Mouse (Mus musculus): ENCODE data around the gene Pou3f1. TPM values are rescaled to one million over a fixed set of nuclear protein-coding genes. Genes with fewer than 3 reads are reported as not detected.

Pou3f1 gene
- polyA plus RNA-seq, 1 experiment from 2014 or later = 0.21 TPM

DNA sequence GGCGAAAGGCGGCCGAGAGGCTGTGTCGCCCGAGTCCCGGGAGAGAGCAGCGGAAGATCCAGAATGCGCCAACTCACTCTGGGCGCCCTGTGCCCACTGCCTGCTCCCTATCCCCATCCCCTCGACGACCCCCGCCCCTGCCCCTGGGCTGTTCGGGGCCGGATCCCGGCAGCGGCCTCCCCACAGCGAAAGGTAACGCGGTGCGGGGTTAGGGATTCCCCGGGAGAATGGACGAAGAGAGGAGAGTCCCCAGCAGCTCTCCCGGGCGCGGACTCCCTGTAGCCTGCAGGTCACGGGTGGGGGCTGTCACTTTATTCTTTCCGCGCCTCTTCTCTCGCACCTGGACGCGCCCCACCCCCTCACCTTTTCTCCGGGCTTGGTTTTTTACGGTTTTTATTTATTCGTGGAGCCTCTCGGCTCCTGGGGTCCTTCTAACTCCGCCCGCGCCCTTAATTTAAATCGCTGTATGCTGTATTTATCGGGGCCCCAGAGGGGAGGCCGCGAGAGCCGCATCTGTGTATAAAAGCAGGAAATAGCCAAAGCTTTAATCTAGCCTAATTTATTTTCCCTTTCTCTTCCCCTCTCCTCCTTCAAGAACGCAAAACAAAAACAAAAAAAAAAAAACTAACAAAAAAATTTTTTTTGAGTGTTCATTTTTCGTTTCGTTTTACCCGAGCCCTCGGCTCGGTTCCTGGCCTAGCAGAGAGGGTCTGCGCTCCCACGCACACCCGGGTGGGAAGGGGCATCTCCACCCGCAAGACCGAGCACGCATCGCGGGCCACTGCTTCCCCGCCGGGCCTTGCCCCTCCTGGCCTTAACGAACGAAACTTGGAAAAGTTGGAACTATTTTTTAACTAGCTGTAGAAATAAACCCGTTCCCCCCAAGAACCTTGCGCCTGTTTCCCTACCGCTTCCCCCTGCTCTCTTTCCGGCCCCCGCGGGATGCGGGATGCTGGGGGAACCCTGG lies 2.9 kb downstream of the Pou3f1 start:
- ATAC-seq (replicated peaks; ENCODE audit: insufficient number of reproducible peaks, low FRiP score, low TSS enrichment) = no peak
- 1% methylated on average over 68 of the region's 68 CpGs for WGBS (ENCODE audit: insufficient replicate concordance)
- no peak overlapping the region for H3K9ac ChIP-seq (ENCODE audit: low read depth, low read length)

DNA sequence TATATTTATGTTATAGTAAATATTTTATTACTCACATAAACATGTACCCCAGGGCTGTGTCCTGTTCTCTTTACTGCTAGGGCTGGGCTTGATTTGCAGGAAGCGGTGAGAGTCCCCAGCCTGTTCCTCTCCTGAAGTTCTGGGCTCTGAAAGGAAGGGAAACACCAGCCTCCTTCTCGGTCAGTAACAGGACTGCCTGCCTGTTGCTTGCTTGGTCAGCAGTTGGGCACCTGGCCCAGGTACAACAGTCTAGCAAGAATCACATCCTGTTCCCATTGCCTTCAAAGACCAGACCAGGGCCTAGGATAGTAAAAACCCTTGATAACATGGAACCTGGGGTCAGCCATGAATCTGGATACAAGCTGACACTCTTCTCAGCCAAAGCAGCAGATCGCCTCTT lies 4.0 kb downstream of the Pou3f1 start:
- H3K4me3 ChIP-seq (ENCODE audit: low read depth, low read length) = no peak overlapping the region

More for the DNA sequence above, 2.9 kb downstream of the Pou3f1 start:
- H3K4me1 ChIP-seq (ENCODE audit: control insufficient read depth, insufficient read depth, low read length) = peaks cover 10% of the 10 kb centered on the region
- H3K4me2 ChIP-seq = peak overlapping the region; percentile 53
- H3K27ac ChIP-seq (ENCODE audit: low read depth, low read length) = no peak overlapping the region
- H3K4me3 ChIP-seq (ENCODE audit: low read depth, low read length) = peak overlapping the region; percentile 31
- H3K27me3 ChIP-seq (ENCODE audit: control insufficient read depth, insufficient read depth, low read length) = peaks cover 92% of the 10 kb centered on the region
- no peaks in the 10 kb centered on the region for H3K36me3 ChIP-seq (ENCODE audit: control insufficient read depth, insufficient read depth, low read length)
- H3K9me3 ChIP-seq (replicated peaks; ENCODE audit: control insufficient read depth, low read length) = no peaks in the 10 kb centered on the region

DNA sequence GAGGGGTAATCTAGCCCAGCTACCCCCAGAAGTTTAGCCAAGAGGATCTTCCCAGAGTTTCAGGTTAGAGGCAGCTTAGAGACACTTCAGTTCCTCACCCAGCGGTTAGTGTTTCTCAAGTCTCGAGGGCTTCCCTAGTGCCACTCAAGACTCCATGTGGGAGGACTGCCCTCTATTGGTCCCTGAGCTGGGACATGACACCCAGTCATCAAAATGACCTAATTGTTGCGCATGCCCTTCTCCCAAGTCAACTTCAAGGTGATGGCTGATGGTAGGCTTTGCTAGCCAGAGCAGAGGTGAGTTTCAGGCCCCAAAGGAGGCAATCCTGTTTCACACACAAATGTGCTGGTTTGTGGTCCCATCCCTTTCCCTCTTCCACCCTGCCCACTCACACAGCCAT lies 6.4 kb downstream of the Pou3f1 start:
- no peak overlapping the region for H3K9ac ChIP-seq (ENCODE audit: low read depth, low read length)
- ATAC-seq (replicated peaks; ENCODE audit: insufficient number of reproducible peaks, low FRiP score, low TSS enrichment) = no peak
- H3K9me3 ChIP-seq (replicated peaks; ENCODE audit: control insufficient read depth, low read length) = no peaks in the 10 kb centered on the region
- H3K27me3 ChIP-seq (ENCODE audit: control insufficient read depth, insufficient read depth, low read length) = peaks cover 88% of the 10 kb centered on the region
- no peaks in the 10 kb centered on the region for H3K36me3 ChIP-seq (ENCODE audit: control insufficient read depth, insufficient read depth, low read length)
- peaks cover 3% of the 10 kb centered on the region; the same call in 1 of the 2 replicates for H3K4me1 ChIP-seq (ENCODE audit: control insufficient read depth, insufficient read depth, low read length)
- no peak overlapping the region for H3K4me2 ChIP-seq
- H3K4me3 ChIP-seq (ENCODE audit: low read depth, low read length) = no peak overlapping the region
- 49% methylated on average over 3 of the region's 3 CpGs for WGBS (ENCODE audit: insufficient replicate concordance)
- H3K27ac ChIP-seq (ENCODE audit: low read depth, low read length) = no peak overlapping the region

More for the DNA sequence above, 4.0 kb downstream of the Pou3f1 start:
- no peaks in the 10 kb centered on the region for H3K9me3 ChIP-seq (replicated peaks; ENCODE audit: control insufficient read depth, low read length)
- no peaks in the 10 kb centered on the region for H3K36me3 ChIP-seq (ENCODE audit: control insufficient read depth, insufficient read depth, low read length)
- WGBS (ENCODE audit: insufficient replicate concordance) = 41% methylated on average over 3 of the region's 3 CpGs
- no peak for ATAC-seq (replicated peaks; ENCODE audit: insufficient number of reproducible peaks, low FRiP score, low TSS enrichment)
- H3K9ac ChIP-seq (ENCODE audit: low read depth, low read length) = no peak overlapping the region
- H3K4me2 ChIP-seq = no peak overlapping the region
- H3K27me3 ChIP-seq (ENCODE audit: control insufficient read depth, insufficient read depth, low read length) = peaks cover 92% of the 10 kb centered on the region
- peaks cover 10% of the 10 kb centered on the region for H3K4me1 ChIP-seq (ENCODE audit: control insufficient read depth, insufficient read depth, low read length)
- no peak overlapping the region for H3K27ac ChIP-seq (ENCODE audit: low read depth, low read length)

DNA sequence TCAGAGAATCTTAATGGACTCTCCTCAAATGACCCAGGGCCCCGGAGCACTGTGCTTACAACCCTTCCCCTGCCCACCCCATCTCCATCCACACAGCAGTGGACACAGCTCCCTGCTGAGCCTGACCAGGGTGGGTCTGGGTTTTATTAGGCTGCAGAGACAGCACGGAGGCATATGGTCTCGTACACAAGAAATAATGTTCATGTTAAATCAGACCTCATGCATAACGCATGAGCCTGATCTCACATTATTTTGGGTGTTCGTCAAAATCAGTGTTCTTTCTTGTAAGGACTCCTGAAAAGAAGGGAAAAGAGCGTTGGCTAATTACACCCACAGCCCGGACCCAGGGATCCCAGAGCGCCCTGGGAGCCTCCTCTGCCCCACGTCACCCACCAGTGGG lies 7.6 kb downstream of the Pou3f1 start:
- H3K9ac ChIP-seq (ENCODE audit: low read depth, low read length) = no peak overlapping the region
- no peak overlapping the region for H3K4me2 ChIP-seq
- no peak overlapping the region for H3K27ac ChIP-seq (ENCODE audit: low read depth, low read length)
- 79% methylated on average over 9 of the region's 9 CpGs for WGBS (ENCODE audit: insufficient replicate concordance)
- peaks cover 2% of the 10 kb centered on the region; the same call in 1 of the 2 replicates for H3K4me1 ChIP-seq (ENCODE audit: control insufficient read depth, insufficient read depth, low read length)
- peaks cover 80% of the 10 kb centered on the region for H3K27me3 ChIP-seq (ENCODE audit: control insufficient read depth, insufficient read depth, low read length)
- no peaks in the 10 kb centered on the region for H3K9me3 ChIP-seq (replicated peaks; ENCODE audit: control insufficient read depth, low read length)
- H3K36me3 ChIP-seq (ENCODE audit: control insufficient read depth, insufficient read depth, low read length) = no peaks in the 10 kb centered on the region
- no peak overlapping the region for H3K4me3 ChIP-seq (ENCODE audit: low read depth, low read length)
- ATAC-seq (replicated peaks; ENCODE audit: insufficient number of reproducible peaks, low FRiP score, low TSS enrichment) = no peak

DNA sequence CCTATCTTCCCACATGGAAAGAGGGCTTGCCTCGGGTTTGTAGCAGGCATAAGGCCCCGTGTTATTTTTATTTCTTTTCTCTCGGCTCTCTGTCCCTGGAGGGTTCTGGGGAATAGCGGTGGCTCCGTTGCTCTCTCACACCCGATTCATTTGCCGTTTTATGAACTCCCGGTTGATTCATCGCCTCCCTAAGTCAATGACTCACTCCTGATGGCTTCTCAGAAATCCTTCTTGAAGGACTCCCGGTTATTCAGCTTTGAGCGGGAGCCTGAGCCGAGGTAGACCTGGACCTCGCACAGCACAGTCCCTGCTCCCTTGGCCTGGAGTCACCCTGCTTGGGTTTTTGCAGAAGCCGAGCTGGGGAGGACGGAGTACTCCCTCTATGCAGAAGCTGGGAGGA lies 8.0 kb downstream of the Pou3f1 start:
- no peak overlapping the region for H3K4me2 ChIP-seq
- 71% methylated on average over 15 of the region's 15 CpGs for WGBS (ENCODE audit: insufficient replicate concordance)
- H3K27me3 ChIP-seq (ENCODE audit: control insufficient read depth, insufficient read depth, low read length) = peaks cover 78% of the 10 kb centered on the region
- no peak for ATAC-seq (replicated peaks; ENCODE audit: insufficient number of reproducible peaks, low FRiP score, low TSS enrichment)
- H3K27ac ChIP-seq (ENCODE audit: low read depth, low read length) = no peak overlapping the region
- no peaks in the 10 kb centered on the region for H3K9me3 ChIP-seq (replicated peaks; ENCODE audit: control insufficient read depth, low read length)
- no peak overlapping the region for H3K4me3 ChIP-seq (ENCODE audit: low read depth, low read length)
- H3K9ac ChIP-seq (ENCODE audit: low read depth, low read length) = no peak overlapping the region
- no peaks in the 10 kb centered on the region for H3K4me1 ChIP-seq (ENCODE audit: control insufficient read depth, insufficient read depth, low read length)
- H3K36me3 ChIP-seq (ENCODE audit: control insufficient read depth, insufficient read depth, low read length) = no peaks in the 10 kb centered on the region

DNA sequence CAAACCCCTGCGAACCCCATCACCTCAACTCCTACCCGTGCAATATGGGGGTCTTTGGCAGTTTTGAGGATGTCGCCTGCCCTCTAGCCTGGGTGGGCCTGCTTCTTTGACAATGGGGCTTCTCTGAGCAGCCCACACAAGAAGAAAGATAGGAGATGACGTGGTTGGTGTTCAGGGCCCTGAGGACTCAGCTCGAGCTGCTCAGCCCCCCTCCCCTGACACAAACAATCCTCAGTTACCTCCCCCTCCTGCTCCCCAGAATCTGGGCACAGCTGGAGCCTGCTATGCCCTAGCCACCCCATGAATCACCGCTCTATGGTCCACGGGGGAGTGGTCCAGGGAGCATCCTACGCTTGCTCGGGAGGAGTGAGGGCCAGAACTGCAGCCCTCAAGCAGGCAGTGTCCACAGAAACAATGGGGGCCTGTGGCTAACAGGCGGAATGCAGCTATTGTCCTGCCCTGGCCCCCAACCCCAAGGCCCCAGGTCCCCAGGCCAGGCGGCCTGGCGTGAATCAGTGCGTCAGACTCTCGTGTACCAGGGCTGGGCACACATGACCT lies 10.9 kb downstream of the Pou3f1 start:
- no peaks in the 10 kb centered on the region for H3K9me3 ChIP-seq (replicated peaks; ENCODE audit: control insufficient read depth, low read length)
- H3K4me2 ChIP-seq = no peak overlapping the region
- peaks cover 5% of the 10 kb centered on the region; the same call in 1 of the 2 replicates for H3K4me1 ChIP-seq (ENCODE audit: control insufficient read depth, insufficient read depth, low read length)
- no peaks in the 10 kb centered on the region for H3K36me3 ChIP-seq (ENCODE audit: control insufficient read depth, insufficient read depth, low read length)
- H3K9ac ChIP-seq (ENCODE audit: low read depth, low read length) = no peak overlapping the region
- H3K4me3 ChIP-seq (ENCODE audit: low read depth, low read length) = no peak overlapping the region
- H3K27me3 ChIP-seq (ENCODE audit: control insufficient read depth, insufficient read depth, low read length) = peaks cover 57% of the 10 kb centered on the region
- no peak for ATAC-seq (replicated peaks; ENCODE audit: insufficient number of reproducible peaks, low FRiP score, low TSS enrichment)
- no peak overlapping the region for H3K27ac ChIP-seq (ENCODE audit: low read depth, low read length)
- WGBS (ENCODE audit: insufficient replicate concordance) = 41% methylated on average over 14 of the region's 14 CpGs

DNA sequence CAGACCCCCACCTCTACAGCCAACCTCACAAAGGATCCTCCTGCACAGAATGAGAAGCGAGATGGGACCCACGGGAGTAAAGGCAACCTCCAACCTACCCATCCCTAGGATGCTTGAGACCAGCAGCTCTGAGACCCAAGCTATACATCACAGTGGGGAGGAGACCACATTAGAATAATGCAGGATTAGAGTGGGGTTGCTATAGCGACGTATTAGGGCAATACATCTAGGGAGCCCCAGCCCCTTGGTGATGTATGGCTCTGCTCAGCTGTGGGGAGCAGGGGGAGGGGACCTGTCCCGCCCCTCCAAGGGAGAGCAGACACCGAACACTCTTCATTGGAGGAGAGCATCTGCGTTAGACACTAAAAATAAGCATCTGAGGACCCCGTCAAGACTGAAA lies 11.5 kb downstream of the Pou3f1 start:
- no peak overlapping the region for H3K9ac ChIP-seq (ENCODE audit: low read depth, low read length)
- no peak for ATAC-seq (replicated peaks; ENCODE audit: insufficient number of reproducible peaks, low FRiP score, low TSS enrichment)
- H3K27ac ChIP-seq (ENCODE audit: low read depth, low read length) = no peak overlapping the region
- H3K36me3 ChIP-seq (ENCODE audit: control insufficient read depth, insufficient read depth, low read length) = no peaks in the 10 kb centered on the region
- no peak overlapping the region for H3K4me2 ChIP-seq
- H3K27me3 ChIP-seq (ENCODE audit: control insufficient read depth, insufficient read depth, low read length) = peaks cover 56% of the 10 kb centered on the region
- WGBS (ENCODE audit: insufficient replicate concordance) = 21% methylated on average over 8 of the region's 8 CpGs
- H3K4me3 ChIP-seq (ENCODE audit: low read depth, low read length) = no peak overlapping the region
- H3K4me1 ChIP-seq (ENCODE audit: control insufficient read depth, insufficient read depth, low read length) = peaks cover 5% of the 10 kb centered on the region; the same call in 1 of the 2 replicates
- no peaks in the 10 kb centered on the region for H3K9me3 ChIP-seq (replicated peaks; ENCODE audit: control insufficient read depth, low read length)

DNA sequence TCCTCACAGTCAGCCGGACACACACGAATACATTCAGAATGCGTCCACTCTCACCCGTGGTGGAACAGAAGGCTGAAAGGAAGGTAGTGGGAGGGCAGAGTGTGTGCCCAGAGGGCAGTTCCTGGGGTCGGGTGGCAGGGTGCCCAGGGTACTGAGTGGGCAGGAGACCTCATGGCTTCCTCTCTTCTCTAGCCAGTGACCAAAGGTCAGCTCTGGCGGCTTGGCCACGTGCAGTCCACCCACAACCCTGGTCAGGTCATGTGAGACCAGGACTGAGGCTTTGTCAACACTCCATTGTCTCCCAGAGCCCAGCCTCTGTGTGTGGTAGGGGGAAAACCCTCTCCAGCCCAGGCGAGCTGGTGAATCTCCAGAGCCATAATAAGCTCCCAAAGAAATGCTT lies 13.6 kb downstream of the Pou3f1 start:
- 71% methylated on average over 8 of the region's 8 CpGs for WGBS (ENCODE audit: insufficient replicate concordance)
- peaks cover 5% of the 10 kb centered on the region; the same call in 1 of the 2 replicates for H3K4me1 ChIP-seq (ENCODE audit: control insufficient read depth, insufficient read depth, low read length)
- peaks cover 40% of the 10 kb centered on the region for H3K27me3 ChIP-seq (ENCODE audit: control insufficient read depth, insufficient read depth, low read length)
- H3K36me3 ChIP-seq (ENCODE audit: control insufficient read depth, insufficient read depth, low read length) = no peaks in the 10 kb centered on the region
- no peaks in the 10 kb centered on the region for H3K9me3 ChIP-seq (replicated peaks; ENCODE audit: control insufficient read depth, low read length)
- ATAC-seq (replicated peaks; ENCODE audit: insufficient number of reproducible peaks, low FRiP score, low TSS enrichment) = no peak
- H3K4me3 ChIP-seq (ENCODE audit: low read depth, low read length) = no peak overlapping the region
- H3K27ac ChIP-seq (ENCODE audit: low read depth, low read length) = no peak overlapping the region
- H3K4me2 ChIP-seq = no peak overlapping the region
- H3K9ac ChIP-seq (ENCODE audit: low read depth, low read length) = no peak overlapping the region
